In the genomic region with DNA sequence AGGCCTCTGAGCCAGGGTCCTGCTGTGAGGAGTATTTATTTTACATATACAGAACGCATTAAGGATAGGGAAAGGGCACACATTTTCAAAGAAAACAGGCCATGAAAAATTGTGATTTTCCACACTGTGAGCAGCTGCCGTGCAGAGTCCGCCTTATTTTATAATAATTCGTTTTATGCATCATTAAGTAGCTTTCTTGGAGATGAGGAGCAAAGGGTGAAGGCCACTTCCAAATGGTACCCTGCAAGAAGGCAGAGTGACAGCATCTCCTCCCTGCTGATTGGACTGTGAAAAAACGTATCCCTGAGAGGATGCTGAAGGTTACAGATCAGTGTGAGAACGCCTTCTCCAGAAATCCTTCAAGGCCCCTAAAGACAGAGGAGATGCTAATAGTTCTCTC, we compare ENCODE assay signal across 26 mouse cellular contexts.
DNase-seq lines count a peak whose midpoint lies in the region; ATAC-seq and TF ChIP-seq lines count a peak whose summit lies in the region.
"Had no signal": no experiment of that assay in that cellular context is flagged by ENCODE, and none has a peak within 500 bp of the region (broad histone marks: within the 10 kb centered on the region; RNA-seq: fewer than 3 reads in every experiment).

No protein-coding gene starts in this region.

- no peak for TF ChIP-seq CTCF in midbrain, postnatal 0 days (IDR thresholded peaks at IDR 0.05)

- DNase-seq in heart, adult 11 months, result peak; percentile 51
- no peak for DNase-seq in heart, adult 9 months (ENCODE audit: low spot score in 2 of 2)
- DNase-seq in midbrain, postnatal 0 days (ENCODE audit: low spot score), result no peak
- DNase-seq in hindbrain, embryonic 14.5 days (ENCODE audit: low spot score), result no peak
- DNase-seq in lung, postnatal 25 days (ENCODE audit: low spot score), result no peak
- DNase-seq: adrenal gland, postnatal 14 days; cerebellum, adult 11-12 months; cerebellum, adult 9-11 months; forebrain, postnatal 0 days; heart, postnatal 14 days; kidney, adult 2 months; kidney, postnatal 36 days; lung, embryonic 14.5 days; lung, postnatal 14 days; thymus, adult 2 months; thymus, postnatal 36 days had no signal

- WGBS in midbrain, embryonic 12.5 days, result 21% methylated on average over 6 of the region's 6 CpGs
- 22% methylated on average over 6 of the region's 6 CpGs for WGBS in midbrain, postnatal 0 days
- WGBS in hindbrain, embryonic 14.5 days, result 7% methylated on average over 6 of the region's 6 CpGs
- WGBS in neural tube, embryonic 15.5 days, result 19% methylated on average over 6 of the region's 6 CpGs

- H3K9me3 ChIP-seq in midbrain, embryonic 12.5 days, result no peaks in the 10 kb centered on the region
- no peaks in the 10 kb centered on the region for H3K9me3 ChIP-seq in midbrain, postnatal 0 days (ENCODE audit: low read length)
- no peaks in the 10 kb centered on the region for H3K9me3 ChIP-seq in hindbrain, embryonic 14.5 days (ENCODE audit: control insufficient read depth, low read length)
- no peaks in the 10 kb centered on the region for H3K9me3 ChIP-seq in neural tube, embryonic 15.5 days (replicated peaks)
- H3K9me3 ChIP-seq: hindbrain, embryonic 15.5 days; intestine, embryonic 15.5 days; liver, embryonic 15.5 days had no signal

- H3K36me3 ChIP-seq in midbrain, embryonic 12.5 days, result no peaks in the 10 kb centered on the region
- no peaks in the 10 kb centered on the region for H3K36me3 ChIP-seq in midbrain, postnatal 0 days (ENCODE audit: insufficient read depth, low read length)
- H3K36me3 ChIP-seq in hindbrain, embryonic 14.5 days (replicated peaks; ENCODE audit: control insufficient read depth, insufficient read depth), result no peaks in the 10 kb centered on the region; the same call in 1 of the 2 replicates
- no peaks in the 10 kb centered on the region for H3K36me3 ChIP-seq in neural tube, embryonic 15.5 days
- H3K36me3 ChIP-seq: hindbrain, embryonic 15.5 days; liver, embryonic 15.5 days had no signal

- peaks cover 26% of the 10 kb centered on the region for H3K27me3 ChIP-seq in midbrain, embryonic 12.5 days
- no peaks in the 10 kb centered on the region for H3K27me3 ChIP-seq in midbrain, postnatal 0 days (ENCODE audit: insufficient read depth, low read length)
- no peaks in the 10 kb centered on the region for H3K27me3 ChIP-seq in hindbrain, embryonic 14.5 days (ENCODE audit: control insufficient read depth, insufficient read depth, low read length)
- peaks cover 5% of the 10 kb centered on the region; the same call in 1 of the 2 replicates for H3K27me3 ChIP-seq in neural tube, embryonic 15.5 days (replicated peaks)
- H3K27me3 ChIP-seq: hindbrain, embryonic 15.5 days; intestine, embryonic 15.5 days; limb, embryonic 12.5 days; liver, embryonic 15.5 days had no signal

- ATAC-seq in midbrain, embryonic 12.5 days (ENCODE audit: low FRiP score, low read depth), result peak; percentile 39; the same call in 1 of the 2 replicates
- ATAC-seq in midbrain, postnatal 0 days (ENCODE audit: low FRiP score), result no peak
- ATAC-seq in hindbrain, embryonic 14.5 days (ENCODE audit: low FRiP score), result no peak
- no peak for ATAC-seq in neural tube, embryonic 15.5 days (ENCODE audit: low FRiP score)
- ATAC-seq: CD4-positive, CD25-positive, alpha-beta regulatory T cell, adult 4 months; forebrain, postnatal 0 days; intestine, embryonic 15.5 days had no signal

- H3K9ac ChIP-seq in midbrain, embryonic 12.5 days (replicated peaks), result no peak overlapping the region
- no peak overlapping the region for H3K9ac ChIP-seq in midbrain, postnatal 0 days (replicated peaks; ENCODE audit: low read length, poor library complexity, severe bottlenecking)
- H3K9ac ChIP-seq in hindbrain, embryonic 14.5 days, result no peak overlapping the region
- no peak overlapping the region for H3K9ac ChIP-seq in neural tube, embryonic 15.5 days (replicated peaks)
- H3K9ac ChIP-seq: forebrain, postnatal 0 days; hindbrain, embryonic 15.5 days; intestine, embryonic 15.5 days; limb, embryonic 12.5 days; liver, embryonic 15.5 days; lung, embryonic 14.5 days had no signal

- H3K4me3 ChIP-seq in midbrain, embryonic 12.5 days, result no peak overlapping the region
- no peak overlapping the region for H3K4me3 ChIP-seq in midbrain, postnatal 0 days (ENCODE audit: low read depth, low read length)
- H3K4me3 ChIP-seq in hindbrain, embryonic 14.5 days (replicated peaks; ENCODE audit: low read length), result no peak overlapping the region
- H3K4me3 ChIP-seq in neural tube, embryonic 15.5 days (replicated peaks), result no peak overlapping the region
- H3K4me3 ChIP-seq: erythroblast, embryonic 14.5 days; hindbrain, embryonic 15.5 days; intestine, embryonic 15.5 days; layer of hippocampus, adult 2 months; left cerebral cortex, adult 2 months; limb, embryonic 12.5 days; liver, embryonic 15.5 days had no signal

- peak overlapping the region; percentile 42 for H3K27ac ChIP-seq in midbrain, embryonic 12.5 days (replicated peaks)
- no peak overlapping the region for H3K27ac ChIP-seq in midbrain, postnatal 0 days (ENCODE audit: low read depth, low read length)
- peak overlapping the region; percentile 32; the same call in 1 of the 2 replicates for H3K27ac ChIP-seq in hindbrain, embryonic 14.5 days
- 0 out of 2 replicates have a peak overlapping the region, but pooled peaks have one; percentile 54 for H3K27ac ChIP-seq in neural tube, embryonic 15.5 days (replicated peaks)
- H3K27ac ChIP-seq: hindbrain, embryonic 15.5 days; intestine, embryonic 15.5 days; left cerebral cortex, adult 2 months; limb, embryonic 12.5 days; liver, embryonic 15.5 days had no signal

- H3K4me2 ChIP-seq in midbrain, embryonic 12.5 days (replicated peaks), result no peak overlapping the region
- no peak overlapping the region for H3K4me2 ChIP-seq in midbrain, postnatal 0 days (ENCODE audit: low read depth, low read length, poor library complexity, severe bottlenecking)
- no peak overlapping the region for H3K4me2 ChIP-seq in hindbrain, embryonic 14.5 days (replicated peaks)
- no peak overlapping the region for H3K4me2 ChIP-seq in neural tube, embryonic 15.5 days
- H3K4me2 ChIP-seq: hindbrain, embryonic 15.5 days; intestine, embryonic 15.5 days; limb, embryonic 12.5 days; liver, embryonic 15.5 days; lung, embryonic 14.5 days had no signal

- peaks cover 29% of the 10 kb centered on the region for H3K4me1 ChIP-seq in midbrain, embryonic 12.5 days
- no peaks in the 10 kb centered on the region; the same call in 1 of the 2 replicates for H3K4me1 ChIP-seq in midbrain, postnatal 0 days (ENCODE audit: insufficient read depth, low read length)
- H3K4me1 ChIP-seq in hindbrain, embryonic 14.5 days (replicated peaks; ENCODE audit: control insufficient read depth, insufficient read depth, low read length), result peaks cover 30% of the 10 kb centered on the region
- H3K4me1 ChIP-seq in neural tube, embryonic 15.5 days, result peaks cover 32% of the 10 kb centered on the region
- H3K4me1 ChIP-seq: liver, embryonic 15.5 days had no signal
